ENCODE assay signal across 10 mouse cellular contexts in genomic region chr1:73758110-73759061, GRCm38 (mm10).
DNase-seq lines count a peak whose midpoint lies in the region; ATAC-seq and TF ChIP-seq lines count a peak whose summit lies in the region.
"Had no signal": no experiment of that assay in that cellular context is flagged by ENCODE, and none has a peak within 500 bp of the region (broad histone marks: within the 10 kb centered on the region; RNA-seq: fewer than 3 reads in every experiment).

No protein-coding gene starts in this region.

- no peaks in the 10 kb centered on the region for H3K27me3 ChIP-seq in forebrain, postnatal 0 days (ENCODE audit: insufficient read depth, low read length)
- H3K27me3 ChIP-seq in limb, embryonic 14.5 days (ENCODE audit: control insufficient read depth, insufficient read depth, low read length), result no peaks in the 10 kb centered on the region

- ATAC-seq in forebrain, postnatal 0 days, result peak; percentile 40; the same call in 1 of the 2 replicates
- ATAC-seq in limb, embryonic 14.5 days (ENCODE audit: low FRiP score, low read depth), result peak; percentile 87

- no peak for TF ChIP-seq POLR2A in lung, adult 2 months (IDR thresholded peaks at IDR 0.05; ENCODE audit: borderline replicate concordance, extremely low read depth, low read depth, low read length)
- no peak for TF ChIP-seq POLR2A in limb, embryonic 14.5 days (IDR thresholded peaks at IDR 0.05; ENCODE audit: borderline replicate concordance, extremely low read depth, insufficient read depth, insufficient read length)

- no peak overlapping the region for H3K27ac ChIP-seq in forebrain, postnatal 0 days (ENCODE audit: low read depth, low read length)
- H3K27ac ChIP-seq in limb, embryonic 14.5 days (replicated peaks; ENCODE audit: low read depth, low read length), result no peak overlapping the region
- H3K27ac ChIP-seq: macrophage had no signal

- H3K36me3 ChIP-seq in forebrain, postnatal 0 days (ENCODE audit: insufficient read depth), result no peaks in the 10 kb centered on the region
- H3K36me3 ChIP-seq in limb, embryonic 14.5 days (ENCODE audit: control insufficient read depth, insufficient read depth, low read length), result no peaks in the 10 kb centered on the region

- WGBS in lung, adult 2 months, result 61% methylated on average over 11 of the region's 11 CpGs
- WGBS in forebrain, postnatal 0 days, result 33% methylated on average over 11 of the region's 11 CpGs
- 16% methylated on average over 11 of the region's 11 CpGs for WGBS in limb, embryonic 14.5 days

- no peak overlapping the region for H3K9ac ChIP-seq in forebrain, postnatal 0 days
- H3K9ac ChIP-seq in limb, embryonic 14.5 days (ENCODE audit: low read depth, low read length, severe bottlenecking), result no peak overlapping the region

- intact Hi-C loops in left cerebral cortex, postnatal 14 days (cut with DNase I), result no loop called here

- H3K4me2 ChIP-seq in forebrain, postnatal 0 days (ENCODE audit: low read depth), result no peak overlapping the region
- no peak overlapping the region for H3K4me2 ChIP-seq in limb, embryonic 14.5 days (replicated peaks; ENCODE audit: low read depth, low read length, severe bottlenecking)

- H3K4me1 ChIP-seq in lung, adult 2 months (ENCODE audit: control insufficient read depth, insufficient read depth, low read length), result no peaks in the 10 kb centered on the region
- no peaks in the 10 kb centered on the region for H3K4me1 ChIP-seq in forebrain, postnatal 0 days (ENCODE audit: insufficient read depth)
- peaks cover 13% of the 10 kb centered on the region for H3K4me1 ChIP-seq in limb, embryonic 14.5 days (ENCODE audit: control insufficient read depth, insufficient read depth, low read length)

- TF ChIP-seq CTCF in lung, adult 2 months (IDR thresholded peaks at IDR 0.05; ENCODE audit: insufficient read depth, low read length), result no peak
- TF ChIP-seq CTCF in forebrain, postnatal 0 days (IDR thresholded peaks at IDR 0.05; ENCODE audit: low read depth), result no peak

- no peak overlapping the region for H3K4me3 ChIP-seq in lung, adult 2 months (replicated peaks; ENCODE audit: extremely low read depth, low read depth, low read length)
- H3K4me3 ChIP-seq in forebrain, postnatal 0 days (ENCODE audit: low read depth, low read length), result no peak overlapping the region
- no peak overlapping the region for H3K4me3 ChIP-seq in limb, embryonic 14.5 days (replicated peaks; ENCODE audit: low read length)

- DNase-seq in lung, postnatal 36 days, result peak; percentile 2
- DNase-seq in lung, adult 2 months, result no peak
- DNase-seq in forebrain, postnatal 0 days, result no peak
- peak; percentile 49 for DNase-seq in limb, embryonic 14.5 days (ENCODE audit: low spot score)
- DNase-seq in c-Kit-positive CD71-positive TER-119-positive erythroid progenitor cells, embryonic 14.5 days (ENCODE audit: low spot score), result no peak
- no peak for DNase-seq in left cerebral cortex, postnatal 14 days (ENCODE audit: low spot score in 2 of 2)
- no peak for DNase-seq in layer of hippocampus, adult 8-10 months (ENCODE audit: low spot score in 2 of 2)
- no peak for DNase-seq in layer of hippocampus, adult 9-10 months (ENCODE audit: low spot score)
- DNase-seq: adrenal gland, postnatal 25 days had no signal

- no peaks in the 10 kb centered on the region for H3K9me3 ChIP-seq in forebrain, postnatal 0 days (ENCODE audit: low read length)
- H3K9me3 ChIP-seq in limb, embryonic 14.5 days (ENCODE audit: control insufficient read depth, low read length), result no peaks in the 10 kb centered on the region

Comparison
In these comparisons a context has a peak if more than half of its experiments do, and no peak if none do; other contexts are left out.
1. DNase-seq: peak in lung, postnatal 36 days (single experiment) and limb, embryonic 14.5 days (single experiment); none in lung, adult 2 months (single experiment), forebrain, postnatal 0 days (single experiment), c-Kit-positive CD71-positive TER-119-positive erythroid progenitor cells, embryonic 14.5 days (single experiment), left cerebral cortex, postnatal 14 days (0 of 2), layer of hippocampus, adult 8-10 months (0 of 2) and layer of hippocampus, adult 9-10 months (single experiment).